Mouse (Mus musculus) CD8-positive naive resting alpha-beta T cell, adult 2 months (primary cell): ENCODE measurements around the gene Clec2g.

ENCODE experiments used
- DNase-seq, 2 experiments: peaks; one replicate each; pipeline ENCODE4 v3.0.0; 2022; ENCODE audit warnings: low read depth in 2 of 2, low spot score in 2 of 2

The Clec2g gene

GRCm38 (mm10) chr6:129012966-129013365 lies 78.8 kb downstream of the Clec2g start:
- DNase-seq = no peak

GRCm38 (mm10) chr6:129013762-129014276 lies 79.6 kb downstream of the Clec2g start:
- no peak for DNase-seq

GRCm38 (mm10) chr6:129014399-129014798 lies 80.2 kb downstream of the Clec2g start:
- DNase-seq = no peak

- no peak for DNase-seq
Measured at GRCm38 (mm10) chr6:129027451-129028248, 93.5 kb downstream of the Clec2g start.

- no peak for DNase-seq
Measured at GRCm38 (mm10) chr6:129030175-129030824, 96.1 kb downstream of the Clec2g start.

GRCm38 (mm10) chr6:129030964-129031363 lies 96.8 kb downstream of the Clec2g start:
- no peak for DNase-seq

GRCm38 (mm10) chr6:129033397-129033796 lies 99.2 kb downstream of the Clec2g start:
- peak in 1 of 2 experiments; percentile 43 for DNase-seq
